Mouse (Mus musculus): Measurements from ENCODE around the gene Vmn1r1.
"Not testable (repeated sequence)": the region's sequence is repeated elsewhere in the genome, so short reads cannot be mapped to it uniquely, and the experiment has no call there.

Gene Vmn1r1

GRCm38 (mm10) chr1:182164386-182164785, at the start of gene Vmn1r1:
Gene Vmn1r1, minus strand, starts transcription at chr1:182164486.
- in situ Hi-C loops (cut with MboI, MseI), result no loop called here

GRCm38 (mm10) chr1:182210322-182210721, 46.0 kb upstream of the Vmn1r1 start:
- in situ Hi-C loops (cut with MboI, MseI), result no loop called here

- in situ Hi-C loops (cut with MboI, MseI), result no loop called here
Measured at GRCm38 (mm10) chr1:182192581-182192980, 28.3 kb upstream of the Vmn1r1 start.

- in situ Hi-C loops (cut with MboI, MseI), result no loop called here
Measured at GRCm38 (mm10) chr1:182191816-182192545, 27.7 kb upstream of the Vmn1r1 start.

GRCm38 (mm10) chr1:182191181-182191580, 26.9 kb upstream of the Vmn1r1 start:
- in situ Hi-C loops (cut with MboI, MseI), result no loop called here

GRCm38 (mm10) chr1:182189669-182190440, 25.6 kb upstream of the Vmn1r1 start:
- in situ Hi-C loops (cut with MboI, MseI), result no loop called here

- in situ Hi-C loops (cut with MboI, MseI), result not testable (repeated sequence)
Measured at GRCm38 (mm10) chr1:182182449-182182848, 18.2 kb upstream of the Vmn1r1 start.

GRCm38 (mm10) chr1:182181456-182182305, 17.4 kb upstream of the Vmn1r1 start:
- in situ Hi-C loops (cut with MboI, MseI), result no loop called here

- in situ Hi-C loops (cut with MboI, MseI), result not testable (repeated sequence)
Measured at GRCm38 (mm10) chr1:182176985-182177384, 12.7 kb upstream of the Vmn1r1 start.

- in situ Hi-C loops (cut with MboI, MseI), result not testable (repeated sequence)
Measured at GRCm38 (mm10) chr1:182170206-182170605, 5.9 kb upstream of the Vmn1r1 start.

GRCm38 (mm10) chr1:182162951-182163350, 1.3 kb downstream of the Vmn1r1 start:
- in situ Hi-C loops (cut with MboI, MseI), result no loop called here

- in situ Hi-C loops (cut with MboI, MseI), result loop anchor here (5.0 kb wide), 1 partner anchor 378 kb away; no protein-coding TSS in a partner anchor
Measured at GRCm38 (mm10) chr1:182159575-182159974, 4.7 kb downstream of the Vmn1r1 start.

GRCm38 (mm10) chr1:182157734-182158133, 6.6 kb downstream of the Vmn1r1 start:
- in situ Hi-C loops (cut with MboI, MseI), result loop anchor here (5.0 kb wide), 1 partner anchor 380 kb away; no protein-coding TSS in a partner anchor

- in situ Hi-C loops (cut with MboI, MseI), result loop anchor here (10.0 kb wide), 1 partner anchor 375 kb away; no protein-coding TSS in a partner anchor
Measured at GRCm38 (mm10) chr1:182149966-182150365, 14.3 kb downstream of the Vmn1r1 start.

- in situ Hi-C loops (cut with MboI, MseI), result loop anchor here (10.0 kb wide), 1 partner anchor 376 kb away; no protein-coding TSS in a partner anchor
Measured at GRCm38 (mm10) chr1:182148864-182149514, 15.3 kb downstream of the Vmn1r1 start.

GRCm38 (mm10) chr1:182145546-182145945, 18.7 kb downstream of the Vmn1r1 start:
- in situ Hi-C loops (cut with MboI, MseI), result loop anchor here (10.0 kb wide), 1 partner anchor 379 kb away; no protein-coding TSS in a partner anchor

GRCm38 (mm10) chr1:182143288-182143687, 21.0 kb downstream of the Vmn1r1 start:
- in situ Hi-C loops (cut with MboI, MseI), result loop anchor here (5.0 to 10.0 kb wide), 3 partner anchors 194 to 382 kb away; no protein-coding TSS in a partner anchor

GRCm38 (mm10) chr1:182142725-182143124, 21.6 kb downstream of the Vmn1r1 start:
- in situ Hi-C loops (cut with MboI, MseI), result loop anchor here (5.0 to 10.0 kb wide), 3 partner anchors 195 to 382 kb away; no protein-coding TSS in a partner anchor

GRCm38 (mm10) chr1:182140370-182140769, 23.9 kb downstream of the Vmn1r1 start:
- in situ Hi-C loops (cut with MboI, MseI), result loop anchor here (5.0 to 10.0 kb wide), 3 partner anchors 197 to 384 kb away; no protein-coding TSS in a partner anchor

GRCm38 (mm10) chr1:182139937-182140336, 24.3 kb downstream of the Vmn1r1 start:
- in situ Hi-C loops (cut with MboI, MseI), result loop anchor here (5.0 to 10.0 kb wide), 3 partner anchors 197 to 385 kb away; no protein-coding TSS in a partner anchor

GRCm38 (mm10) chr1:182138172-182138571, 26.1 kb downstream of the Vmn1r1 start:
- in situ Hi-C loops (cut with MboI, MseI), result no loop called here

Measured in regulatory T cell (primary cell).